Mouse (Mus musculus) brain, embryonic 14.5 days (tissue): Measurements from ENCODE around the gene Itpkc. TPM values are rescaled to one million over a fixed set of nuclear protein-coding genes. Genes with fewer than 3 reads are reported as not detected.

ENCODE experiments used
- DNase-seq: peaks from one replicate; pipeline ENCODE4 v3.0.0-alpha.2; 2011; ENCODE audit warnings: low read depth
- CTCF ChIP-seq: fragments of 200-500 bp; IDR thresholded peaks from 2 replicates; pipeline ENCODE4 v1.5.1; 2012; ENCODE audit warnings: inconsistent platforms, mild to moderate bottlenecking, moderate library complexity, borderline replicate concordance; ENCODE audit not compliant: insufficient read depth, insufficient read length; ENCODE audit errors: extremely low read depth
- POLR2A ChIP-seq: fragments of 200-500 bp; IDR thresholded peaks from 2 replicates; pipeline ENCODE4 v1.6.1; 2012; ENCODE audit warnings: mild to moderate bottlenecking, inconsistent platforms, borderline replicate concordance; ENCODE audit not compliant: poor library complexity, insufficient read depth, insufficient read length, severe bottlenecking; ENCODE audit errors: extremely low read depth
- polyA plus RNA-seq: library from polyadenylated mRNA; depleted of rRNA; stranded (reverse); fragments of >200 nt; gene quantifications from 2 replicates; pipeline ENCODE4 v1.2.3, GENCODE M21; 2012

Gene Itpkc
- polyA plus RNA-seq, 1 experiment: 15.9 TPM

DNA sequence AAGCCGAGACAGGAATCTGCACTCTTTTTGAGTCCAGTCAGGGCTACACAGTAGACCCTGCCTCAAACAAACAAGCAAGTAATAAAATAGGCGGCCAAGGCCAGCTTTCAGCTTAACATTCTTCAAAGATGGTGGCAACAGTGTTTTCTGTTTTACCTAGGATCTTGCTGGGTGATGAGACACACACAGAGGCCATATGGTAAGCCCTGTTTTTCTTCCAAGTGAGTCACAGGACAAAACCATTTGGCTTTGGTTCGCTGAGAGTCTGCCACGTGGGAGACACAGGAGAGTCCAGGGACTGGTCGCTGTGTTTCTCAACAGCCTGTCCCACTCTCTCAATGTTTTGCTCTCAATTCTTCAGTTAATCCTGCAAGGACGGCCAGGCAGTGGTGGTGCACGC is 9.9 kb downstream of the Itpkc start:
- DNase-seq: no peak
- TF ChIP-seq CTCF: no peak
- no peak for TF ChIP-seq POLR2A

DNA sequence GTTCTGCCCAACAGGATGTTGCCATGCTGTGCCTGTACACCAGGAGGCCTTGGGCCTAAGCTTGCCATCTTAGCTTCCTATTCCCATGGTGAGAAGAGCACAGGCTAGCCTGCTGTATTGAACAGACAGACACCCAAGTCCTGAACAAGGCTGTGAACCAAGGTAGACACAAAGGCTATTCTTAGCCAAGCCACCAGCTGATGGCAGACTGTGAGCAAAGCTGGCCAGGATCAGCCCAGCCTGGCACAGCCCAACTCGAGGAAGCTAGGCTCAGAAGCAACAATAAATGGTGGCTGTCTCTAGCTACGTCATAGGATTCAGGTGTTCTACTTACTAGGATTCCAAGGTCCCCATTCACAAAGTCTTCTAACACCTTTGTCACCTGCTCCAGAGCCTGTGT is 15.8 kb downstream of the Itpkc start:
- no peak for TF ChIP-seq CTCF
- TF ChIP-seq POLR2A: no peak
- DNase-seq: no peak

DNA sequence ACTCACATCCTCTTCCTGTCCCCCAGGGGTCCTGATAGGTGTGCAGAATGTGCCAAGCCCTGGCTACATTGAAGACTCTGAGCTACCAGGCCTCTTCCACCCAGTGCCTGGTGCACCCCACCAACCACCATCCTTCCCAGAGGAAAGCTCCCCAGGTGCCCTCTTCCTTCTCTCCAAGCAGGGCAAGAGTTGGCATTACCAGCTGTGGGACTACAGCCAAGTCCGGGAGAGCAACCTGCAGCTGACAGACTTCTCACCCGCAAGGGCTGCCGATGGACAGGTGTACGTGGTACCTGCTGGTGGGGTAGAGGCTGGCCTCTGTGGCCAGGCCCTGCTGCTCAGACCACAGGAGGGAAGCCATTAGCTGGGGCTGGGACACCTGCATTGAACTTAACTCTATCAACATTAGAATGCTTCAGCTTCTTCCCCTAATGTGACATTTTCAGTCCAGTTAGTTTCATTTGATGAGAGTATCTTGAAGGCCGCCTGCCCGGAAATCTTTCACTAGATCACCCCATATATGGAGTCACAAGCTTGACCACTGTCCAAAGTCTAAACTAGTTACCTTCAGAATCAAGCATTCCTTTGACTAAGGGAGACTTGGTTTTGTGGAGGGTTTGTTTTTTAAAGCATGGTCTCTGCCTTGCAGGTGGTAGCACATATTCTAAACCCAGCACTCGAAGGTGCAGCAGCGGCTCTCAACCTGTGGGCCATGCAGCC is 24.6 kb downstream of the Itpkc start:
- TF ChIP-seq POLR2A (no peak), CTCF (no peak)
- DNase-seq: no peak

DNA sequence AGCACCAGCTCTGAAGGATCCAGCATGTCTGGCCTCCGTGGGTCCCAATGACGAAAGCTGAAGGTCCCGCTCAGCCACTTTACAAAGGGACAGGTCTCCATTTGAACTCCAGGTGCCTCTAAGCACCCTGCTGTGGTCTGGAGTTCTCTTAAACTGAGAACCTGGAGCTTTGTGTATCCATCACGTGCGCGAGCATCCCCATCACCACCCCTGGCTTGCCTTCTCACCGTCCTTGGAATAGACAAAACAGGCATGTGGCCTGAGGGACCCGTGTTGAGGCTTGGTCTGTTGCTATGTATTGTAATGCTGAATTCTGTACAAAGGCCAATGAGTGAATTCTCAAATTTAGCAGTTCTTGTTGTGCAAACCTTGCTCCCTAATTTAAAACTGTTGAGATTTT is 29.7 kb downstream of the Itpkc start:
- TF ChIP-seq CTCF: no peak
- TF ChIP-seq POLR2A: no peak
- DNase-seq: no peak

DNA sequence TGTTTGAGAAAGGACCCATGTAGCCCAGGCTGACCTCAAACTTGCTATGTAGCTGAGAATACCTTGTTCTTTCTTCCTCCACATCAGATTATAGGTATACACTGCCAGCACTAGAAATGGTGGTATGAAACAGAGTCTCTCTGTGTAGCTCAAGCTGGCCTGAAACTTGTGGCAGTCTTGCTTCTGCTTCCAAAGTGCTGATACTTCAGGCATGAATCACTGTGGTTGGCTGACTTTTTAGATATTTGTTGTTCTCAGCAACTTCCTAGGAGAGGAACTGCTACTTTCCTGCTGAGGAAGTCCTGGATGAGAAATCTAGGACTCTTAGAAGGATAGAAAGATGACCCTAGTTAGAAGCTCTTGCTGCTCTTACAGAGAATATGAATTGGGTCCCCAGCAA is 30.1 kb downstream of the Itpkc start:
- no peak for TF ChIP-seq POLR2A
- TF ChIP-seq CTCF: no peak
- DNase-seq: no peak

DNA sequence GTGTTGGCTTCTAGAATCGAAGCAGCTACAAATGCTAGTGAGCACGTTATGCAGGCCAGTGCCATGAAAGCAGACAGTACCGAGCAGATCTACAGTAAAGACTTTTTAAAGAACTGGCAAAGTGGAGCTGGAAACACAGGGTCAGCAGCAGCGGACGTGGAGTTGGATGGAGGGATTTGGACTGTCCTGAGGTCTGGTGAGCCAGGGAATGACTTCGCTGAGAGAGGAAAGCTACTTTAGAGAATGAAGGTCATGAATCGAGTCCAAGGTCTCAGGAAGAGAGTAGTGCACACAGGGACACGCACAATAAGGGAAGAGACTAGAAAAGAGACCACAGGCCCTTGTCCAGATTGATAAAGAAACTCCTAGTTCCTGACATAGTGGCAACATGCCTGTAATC is 30.8 kb downstream of the Itpkc start:
- no peak for DNase-seq
- TF ChIP-seq CTCF (no peak), POLR2A (no peak)

DNA sequence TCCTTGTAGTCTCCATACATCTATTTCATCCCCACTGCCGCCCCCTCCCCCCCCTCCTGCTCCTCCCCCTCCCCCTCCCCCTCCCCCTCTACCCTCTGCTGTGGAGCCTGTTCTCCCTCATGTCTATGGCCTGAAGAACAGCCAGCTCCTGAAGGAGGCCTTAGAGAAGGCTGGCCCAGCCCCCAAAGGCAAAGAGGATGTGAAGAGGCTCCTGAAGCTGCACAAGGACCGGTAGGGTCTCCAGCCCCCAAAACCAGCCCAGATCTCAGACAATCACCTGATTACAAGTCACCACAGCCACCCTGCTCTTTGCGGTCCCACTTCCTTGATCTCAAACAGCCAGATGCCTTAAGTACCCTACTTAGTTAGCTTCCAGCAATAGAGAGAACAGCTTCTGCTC is 31.3 kb downstream of the Itpkc start:
- TF ChIP-seq POLR2A (no peak), CTCF (no peak)
- no peak for DNase-seq

DNA sequence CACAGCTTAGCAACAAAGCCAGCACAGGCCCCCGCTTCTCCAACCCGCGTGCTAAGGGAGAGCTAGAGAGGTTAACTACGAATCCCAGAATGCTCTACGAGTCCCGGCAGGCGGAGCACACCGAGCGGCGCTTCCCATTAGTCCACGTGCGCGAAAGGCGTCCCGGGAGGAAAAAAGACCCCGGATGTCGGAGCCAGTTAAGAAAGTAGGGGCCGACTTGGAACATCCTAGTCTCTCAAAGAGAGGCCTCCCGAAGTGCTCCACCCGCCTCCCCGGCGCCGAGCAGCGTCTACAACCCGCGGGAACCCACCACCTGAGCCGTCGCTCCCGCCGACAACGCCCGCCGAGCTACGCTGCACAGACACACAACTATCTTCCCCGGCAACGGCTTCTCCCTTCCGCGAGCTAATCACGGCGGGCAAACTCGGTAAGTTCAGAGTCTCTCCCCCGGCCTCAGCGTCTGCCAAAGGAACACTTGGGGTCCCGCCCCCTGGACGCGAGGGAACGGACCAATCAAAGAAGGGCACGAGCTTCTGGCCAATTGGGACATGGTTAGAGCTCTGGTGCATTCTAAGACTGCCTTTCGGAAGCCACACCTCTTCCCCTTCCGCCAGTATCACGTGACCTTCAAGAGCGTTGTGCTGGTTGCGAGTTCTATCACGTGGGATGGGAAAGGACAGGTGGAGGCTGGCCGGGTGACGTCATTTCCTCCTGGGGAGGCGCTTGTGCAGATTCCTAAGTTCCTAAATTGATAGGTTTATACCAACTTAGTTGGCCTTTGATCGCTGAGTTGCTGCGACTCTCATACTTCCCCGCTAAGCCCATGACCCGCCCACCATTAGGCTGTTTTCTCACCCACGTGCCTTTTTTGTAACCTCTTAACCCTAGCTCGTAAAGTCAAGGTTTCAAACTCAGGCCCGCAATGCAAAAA is 32.5 kb downstream of the Itpkc start, which contains the start of the genes BC024978 and Snrpa:
TSS of gene BC024978 (plus strand) at position 101 of the 931 bp plus-strand sequence.
TSS of gene Snrpa (minus strand) at position 591 of the 931 bp plus-strand sequence.
- TF ChIP-seq CTCF (no peak), POLR2A (peak; percentile 35; the same call in 1 of the 2 replicates)
- DNase-seq: peak; percentile 100

DNA sequence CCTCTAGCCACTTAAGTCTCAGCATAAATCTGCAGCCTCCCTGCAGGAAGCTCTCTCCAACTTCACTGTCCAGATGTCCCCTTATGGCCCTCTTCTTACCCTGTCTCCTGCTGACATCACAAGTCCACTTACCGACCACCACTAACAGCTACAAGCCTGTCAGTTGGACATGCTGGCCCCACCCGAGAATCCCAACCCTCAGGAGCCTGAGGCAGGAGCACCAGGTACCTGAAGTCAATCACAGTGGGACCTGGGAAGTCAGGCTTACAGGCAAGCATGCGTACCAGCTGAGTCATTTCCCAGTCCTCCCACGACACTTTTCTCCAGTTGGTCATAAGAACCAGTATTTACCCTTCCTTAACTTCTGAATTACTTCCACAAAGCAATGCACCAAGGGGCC is 34.7 kb downstream of the Itpkc start:
- no peak for DNase-seq
- TF ChIP-seq POLR2A (no peak), CTCF (no peak)

DNA sequence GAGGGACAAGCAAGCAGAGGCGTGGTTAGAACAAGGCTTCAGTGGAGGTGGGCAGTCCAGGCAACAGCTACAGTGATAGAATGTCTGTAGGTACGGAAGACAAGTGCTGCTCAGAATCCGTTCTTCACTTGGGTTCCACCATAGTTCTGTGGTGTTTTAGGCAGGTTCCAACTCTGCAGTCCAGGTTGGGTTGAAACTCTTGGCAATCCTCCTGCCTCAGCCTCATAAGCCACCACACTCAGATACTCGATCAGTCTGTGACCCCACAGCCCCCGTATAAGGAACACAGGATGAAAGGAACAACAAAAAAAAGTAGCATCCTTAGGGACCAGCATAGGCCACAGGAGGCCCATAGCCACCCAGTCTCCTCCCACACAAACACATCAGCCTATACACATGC is 36.0 kb downstream of the Itpkc start:
- TF ChIP-seq CTCF (no peak), POLR2A (no peak)
- no peak for DNase-seq

DNA sequence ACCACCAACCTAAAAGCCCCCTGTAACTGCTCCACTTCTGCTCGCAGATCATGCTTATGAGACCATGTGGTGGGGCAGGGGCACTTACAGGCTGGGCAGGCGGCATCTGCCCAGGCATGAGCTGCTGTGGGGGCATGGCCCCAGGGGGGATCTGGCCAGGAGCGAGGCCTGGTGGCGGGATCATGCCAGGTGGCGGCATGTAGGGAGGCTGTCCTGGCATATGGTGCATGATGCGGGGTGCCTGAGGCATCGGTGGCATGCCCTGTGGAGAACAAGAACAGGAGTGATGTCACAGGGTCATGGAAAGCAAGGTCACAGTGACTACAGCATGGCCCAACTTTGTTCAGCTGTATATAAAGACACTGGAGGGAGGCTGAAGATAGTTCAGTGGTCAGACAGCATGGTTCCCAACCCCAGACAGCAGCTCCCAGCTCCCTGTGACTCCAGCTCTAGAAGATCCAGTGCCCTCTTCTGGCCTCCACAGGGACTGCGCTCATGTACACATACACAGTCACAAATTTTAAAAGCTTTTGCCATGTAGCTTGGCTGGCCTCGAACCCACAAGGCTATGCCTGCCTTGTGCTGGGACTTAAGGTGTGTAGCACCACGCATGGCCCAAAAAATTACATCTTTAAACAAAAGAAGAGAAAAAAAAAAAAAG is 39.1 kb downstream of the Itpkc start:
- DNase-seq: no peak
- TF ChIP-seq CTCF (peak; percentile 36; the same call in 1 of the 2 replicates), POLR2A (no peak)
